Mouse (Mus musculus) adrenal gland, postnatal 4 days (tissue): ENCODE data around the gene Itpripl2. TPM values are rescaled to one million over a fixed set of nuclear protein-coding genes. Genes with fewer than 3 reads are reported as not detected.

Experiments
- DNase-seq, 2 experiments: peaks; one replicate each; pipeline ENCODE4 v3.0.0; 2021 to 2022; ENCODE audit warnings: low spot score in 2 of 2, mixed read lengths in 2 of 2
- total RNA-seq, 2 experiments: library from RNA; stranded (reverse); gene quantifications; 2 replicates each; pipeline ENCODE4 v1.2.3; 2021

The Itpripl2 gene
- total RNA-seq, 2 experiments from 2014 or later = 19.8 to 22.0 TPM

GRCm38 (mm10) chr7:118489706-118490665 lies 1.8 kb downstream of the Itpripl2 start:
- no peak for DNase-seq

DNA sequence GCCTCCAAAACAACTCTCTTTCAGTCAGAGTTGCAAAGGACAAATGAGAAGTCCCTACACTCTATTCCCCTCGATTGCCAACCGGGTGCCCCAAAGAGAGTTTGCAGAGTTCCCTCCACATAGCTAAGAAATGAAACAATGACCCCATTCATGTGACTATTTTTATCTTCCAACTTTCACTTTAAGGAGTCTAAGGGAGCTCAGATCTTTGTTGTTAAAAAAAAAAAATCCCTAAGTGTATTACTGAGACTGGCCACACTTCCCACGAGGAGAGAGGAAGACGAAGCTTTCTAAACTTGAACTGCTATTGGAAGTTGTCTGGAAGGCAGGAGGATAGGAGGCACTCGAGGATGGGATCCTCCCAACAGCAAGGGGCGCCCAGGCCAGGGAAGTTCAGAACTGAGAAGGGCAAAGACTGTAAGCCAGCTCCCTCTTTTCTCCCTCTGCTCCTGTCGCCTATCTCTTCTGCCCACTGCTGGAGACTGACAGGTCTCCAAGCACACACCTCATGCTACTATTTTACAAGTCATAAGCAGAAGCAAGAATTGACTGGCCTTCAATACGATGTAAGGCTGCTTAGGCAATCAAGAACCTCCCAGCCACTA lies 3.6 kb downstream of the Itpripl2 start:
- no peak for DNase-seq

DNA sequence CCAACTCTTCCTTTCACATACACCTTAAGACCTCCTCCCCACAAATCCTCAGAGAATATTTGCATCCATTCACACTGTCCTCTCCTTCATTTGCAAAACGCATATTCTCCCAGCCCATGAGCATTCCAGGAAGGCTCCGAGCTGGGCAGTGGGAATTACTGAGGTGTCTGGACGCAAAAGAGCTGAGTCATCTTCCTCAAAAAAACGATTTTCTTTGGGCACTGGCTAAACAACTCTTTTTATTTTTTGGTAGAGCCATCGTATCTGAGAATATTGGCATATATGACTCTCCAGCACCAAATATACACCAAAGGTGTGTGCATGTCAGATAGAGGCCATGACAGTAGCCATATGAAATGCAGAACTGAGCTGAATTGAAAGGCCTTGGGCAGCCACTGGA lies 4.9 kb downstream of the Itpripl2 start:
- DNase-seq = no peak

DNA sequence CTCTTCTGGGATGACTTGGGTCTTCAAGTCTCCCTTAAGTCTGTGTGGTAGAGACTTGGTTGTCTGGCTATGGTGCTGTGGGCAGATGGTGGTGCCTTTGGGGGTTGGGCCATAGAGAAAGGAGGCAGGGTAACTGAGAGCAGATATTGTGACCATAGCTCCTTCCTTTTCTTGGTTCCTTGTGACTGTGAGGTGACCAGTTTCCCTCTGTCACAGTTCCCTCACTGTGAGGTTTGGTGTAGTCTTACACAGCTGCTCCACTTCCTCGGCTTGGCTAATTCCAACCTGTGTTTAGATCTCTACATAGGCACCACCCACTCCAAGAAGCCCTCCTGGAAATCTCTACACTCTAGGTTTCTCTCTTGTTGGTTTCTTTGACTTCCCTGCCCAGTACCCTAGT lies 7.8 kb downstream of the Itpripl2 start:
- no peak for DNase-seq

- no peak for DNase-seq
Measured at GRCm38 (mm10) chr7:118482001-118482400, 9.8 kb downstream of the Itpripl2 start.

GRCm38 (mm10) chr7:118481047-118481810 lies 10.5 kb downstream of the Itpripl2 start:
- DNase-seq = no peak

- DNase-seq = no peak
Measured at GRCm38 (mm10) chr7:118480160-118480709, 11.5 kb downstream of the Itpripl2 start.

- no peak for DNase-seq
Measured at GRCm38 (mm10) chr7:118478835-118479312, 12.9 kb downstream of the Itpripl2 start.

- no peak for DNase-seq
Measured at GRCm38 (mm10) chr7:118476428-118476827, 15.3 kb downstream of the Itpripl2 start.

DNA sequence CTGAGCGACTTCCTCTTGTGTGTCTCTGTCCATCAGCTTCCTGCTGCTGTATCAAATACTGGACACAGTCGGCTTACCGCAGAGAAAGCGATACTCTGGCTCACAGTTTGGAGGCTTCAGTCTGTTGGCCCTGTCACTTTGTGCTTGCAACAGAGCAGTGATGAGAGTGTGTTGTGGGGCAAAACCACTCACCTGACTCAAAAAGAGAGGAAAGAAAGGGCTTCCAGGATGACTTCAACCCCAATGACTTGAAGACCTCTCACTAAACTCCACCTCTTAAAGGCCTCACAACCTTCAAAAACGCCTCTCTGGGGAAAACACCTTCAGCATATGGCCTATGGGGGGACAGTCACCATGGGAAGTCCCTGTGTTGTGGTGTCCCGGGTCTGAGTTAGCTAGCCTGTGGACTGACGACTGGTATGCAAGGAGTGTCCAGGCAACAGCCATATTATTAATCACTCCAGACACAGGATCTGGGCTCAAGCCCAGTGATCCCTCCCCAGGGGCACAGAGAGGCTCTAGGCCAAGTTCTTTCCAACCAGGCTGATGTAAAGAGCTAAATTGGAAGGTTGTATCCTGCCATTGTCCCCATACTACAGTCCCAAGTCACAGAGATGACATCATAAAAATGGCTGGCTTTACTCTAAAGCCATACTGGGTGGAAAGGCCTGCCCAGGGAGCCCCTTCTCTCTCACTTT lies 16.6 kb downstream of the Itpripl2 start:
- no peak for DNase-seq

- DNase-seq = no peak
Measured at GRCm38 (mm10) chr7:118472886-118473285, 18.9 kb downstream of the Itpripl2 start.

DNA sequence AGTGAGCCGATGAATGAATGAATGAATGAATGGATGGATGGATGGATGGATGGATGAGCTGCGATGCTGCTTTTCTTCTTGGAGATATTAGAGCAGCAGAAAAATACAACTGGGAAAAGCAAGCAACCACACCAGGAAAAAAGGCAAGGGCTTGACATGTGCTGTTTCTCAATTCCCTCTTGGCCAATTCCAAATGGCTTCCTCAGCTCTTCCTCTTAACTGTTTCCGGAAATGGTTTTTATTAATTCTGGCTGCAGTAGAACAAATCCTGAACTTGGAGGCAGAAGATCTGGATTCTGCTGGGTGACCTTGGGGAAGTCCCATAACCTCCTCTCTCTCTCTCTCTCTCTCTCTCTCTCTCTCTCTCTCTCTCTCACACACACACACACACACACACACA lies 23.7 kb downstream of the Itpripl2 start:
- no peak for DNase-seq

- DNase-seq = no peak
Measured at GRCm38 (mm10) chr7:118464432-118464831, 27.3 kb downstream of the Itpripl2 start.

- no peak for DNase-seq
Measured at GRCm38 (mm10) chr7:118462818-118463762, 28.7 kb downstream of the Itpripl2 start.

GRCm38 (mm10) chr7:118461400-118462136 lies 30.2 kb downstream of the Itpripl2 start:
- no peak for DNase-seq

DNA sequence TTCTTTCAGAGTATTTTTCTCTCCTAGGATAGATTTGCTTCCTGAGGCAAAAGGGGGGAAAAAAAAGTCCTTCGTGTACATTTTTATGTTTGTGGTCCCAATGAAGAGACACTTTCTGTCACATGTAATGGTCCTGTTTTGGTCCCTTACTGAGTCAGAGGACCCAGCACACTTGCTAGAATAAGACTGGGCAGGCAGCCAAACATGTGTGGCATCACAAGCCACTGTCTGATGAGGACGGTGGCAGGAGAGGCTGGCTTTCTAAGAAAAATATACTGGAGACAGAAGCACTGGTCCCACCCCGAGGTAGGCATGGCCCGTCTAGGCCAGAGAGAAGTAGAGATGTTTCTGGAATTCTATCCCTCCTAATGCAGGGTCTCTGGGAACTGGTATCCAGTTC lies 38.1 kb downstream of the Itpripl2 start:
- DNase-seq = no peak

GRCm38 (mm10) chr7:118452940-118453339 lies 38.8 kb downstream of the Itpripl2 start:
- DNase-seq = no peak

DNA sequence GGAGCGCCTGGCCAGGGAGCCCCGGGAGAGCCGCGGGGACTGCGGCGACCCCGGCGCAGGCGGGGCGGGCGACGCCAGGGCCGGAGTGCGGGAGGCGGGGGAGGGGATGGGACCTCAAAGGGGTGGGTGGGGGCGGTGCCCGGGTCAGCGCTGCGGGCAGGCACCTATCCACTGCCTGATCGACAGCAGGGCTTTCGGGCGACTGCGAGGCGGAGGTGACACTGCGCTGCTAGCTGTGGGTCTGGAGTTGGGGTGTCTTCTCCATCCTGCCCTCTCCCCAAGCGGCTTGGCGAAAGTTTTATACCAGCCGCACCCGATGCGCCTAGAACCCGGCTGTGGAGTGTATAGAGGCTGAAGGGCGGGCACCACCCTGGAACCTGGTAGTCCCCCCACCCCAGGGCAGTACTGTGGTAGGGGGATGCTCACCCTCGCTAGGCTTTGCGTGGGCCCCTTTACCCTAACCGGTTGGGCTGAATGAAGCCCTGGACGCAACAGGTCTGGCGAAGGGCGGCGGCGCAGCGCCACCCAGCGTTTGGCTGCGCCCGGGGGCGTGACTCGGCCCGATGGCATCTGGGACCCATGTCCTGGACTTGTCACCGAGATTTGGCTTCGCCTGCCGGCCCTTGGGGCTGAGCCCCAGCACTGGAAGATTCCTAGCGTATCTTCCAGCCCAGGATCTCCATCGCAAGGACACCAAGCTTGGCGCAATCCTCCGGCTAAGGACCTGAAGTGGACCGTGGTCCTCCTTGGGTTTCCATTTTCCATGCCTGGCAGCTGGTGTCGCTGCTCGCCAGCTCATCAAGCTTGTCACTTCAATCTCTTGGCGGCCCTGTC lies 43.4 kb downstream of the Itpripl2 start, which contains the start of gene Syt17:
Gene Syt17 (minus strand): TSS at position 89 of the 834 bp plus-strand sequence.
- peak; percentile 25 to 47 for DNase-seq
